Mouse (Mus musculus) heart, postnatal 0 days (tissue): ENCODE data around the gene Ap5s1. TPM values are rescaled to one million over a fixed set of nuclear protein-coding genes. Genes with fewer than 3 reads are reported as not detected.

Experiments used
- ATAC-seq: fragments of 200-750 bp; cut with Nextera tagmentation; 2 replicates; pipeline ENCODE4 v1.8.0; 2017; ENCODE audit warnings: low read depth, moderate number of reproducible peaks, moderate library complexity; ENCODE audit not compliant: insufficient read depth
- DNase-seq: peaks from one replicate; pipeline ENCODE4 v3.0.0-alpha.2; 2016; ENCODE audit warnings: low spot score
- H3K27ac ChIP-seq: fragments of 300-500 bp; sonication (generic); 2 replicates; pipeline ENCODE4 v1.5.1; 2014; ENCODE audit warnings: low read depth, mild to moderate bottlenecking
- H3K27me3 ChIP-seq: fragments of 300-500 bp; sonication (generic); 2 replicates; pipeline ENCODE4 v1.6.1; 2014; ENCODE audit warnings: low read length, mixed read lengths; ENCODE audit not compliant: control insufficient read depth, insufficient read depth
- H3K36me3 ChIP-seq: fragments of 300-500 bp; sonication (generic); replicated peaks from 2 replicates; pipeline ENCODE4 v1.6.1; 2014; ENCODE audit warnings: low read length, mixed read lengths; ENCODE audit not compliant: control insufficient read depth, insufficient read depth
- H3K4me1 ChIP-seq: fragments of 300-500 bp; sonication (generic); 2 replicates; pipeline ENCODE4 v1.6.1; 2014; ENCODE audit warnings: antibody characterized with exemption; ENCODE audit not compliant: control insufficient read depth, insufficient read depth
- H3K4me2 ChIP-seq: fragments of 300-500 bp; sonication (generic); 2 replicates; pipeline ENCODE4 v1.6.1; 2014; ENCODE audit warnings: low read depth, mild to moderate bottlenecking, low read length, moderate library complexity
- H3K4me3 ChIP-seq: fragments of 300-500 bp; sonication (generic); 2 replicates; pipeline ENCODE4 v1.5.1; 2014; ENCODE audit warnings: low read depth, low read length
- H3K9ac ChIP-seq: fragments of 300-500 bp; sonication (generic); replicated peaks from 2 replicates; pipeline ENCODE4 v1.6.1; 2014; ENCODE audit warnings: low read depth, low read length, mixed read lengths
- H3K9me3 ChIP-seq: fragments of 300-500 bp; sonication (generic); replicated peaks from 2 replicates; pipeline ENCODE4 v1.6.1; 2016; ENCODE audit warnings: low read length; ENCODE audit not compliant: control insufficient read depth
- CTCF ChIP-seq: IDR thresholded peaks from 2 replicates; pipeline ENCODE4 v1.5.1; 2016; ENCODE audit warnings: antibody characterized with exemption, control low read depth, low read depth
- EP300 ChIP-seq: IDR thresholded peaks from 2 replicates; pipeline ENCODE4 v1.6.1; 2016; ENCODE audit warnings: antibody characterized with exemption, low read depth
- WGBS: fragments of 180-500 bp; shearing (Covaris S2); extraction: QIAGEN DNeasy Blood & Tissue Kit; methylation state at CpG from one replicate; pipeline ENCODE4 v1.1.7; 2014; 5-methylcytosine and 5-hydroxymethylcytosine counted together
- polyA plus RNA-seq: library from polyadenylated mRNA; unstranded; fragments of >200 nt; fragmentation: Nextera tagmentation; extraction: Ambion mirVana; gene quantifications from 2 replicates; pipeline ENCODE4 v1.2.1, GENCODE M21; 2015
- total RNA-seq: library from RNA; depleted of rRNA; stranded (reverse); fragments of >200 nt; gene quantifications from 2 replicates; pipeline ENCODE4 v1.2.3, GENCODE M21; 2014; ENCODE audit warnings: low replicate concordance; rRNA removed

Ap5s1 gene
- 95.1 and 107 TPM in 2 replicates for total RNA-seq
- 63.6 and 65.5 TPM in 2 replicates for polyA plus RNA-seq

GRCm38 (mm10) chr2:131206778-131207177, at the start of gene Ap5s1:
TSS of gene Ap5s1 (plus strand) at chr2:131207078.
- DNase-seq (no peak), ATAC-seq (no peak)
- Histone ChIP-seq H3K36me3 (no peaks in the 10 kb centered on the region), H3K9me3 (no peaks in the 10 kb centered on the region), H3K27ac (no peak within 1 kb of the TSS), H3K4me3 (no peak within 1 kb of the TSS), H3K27me3 (no peaks in the 10 kb centered on the region), H3K4me1 (peaks cover 29% of the 10 kb centered on the region), H3K9ac (no peak within 1 kb of the TSS), H3K4me2 (no peak within 1 kb of the TSS)
- TF ChIP-seq EP300 (no peak), CTCF (no peak)
- 79% methylated on average over 4 of the region's 4 CpGs for WGBS

DNA sequence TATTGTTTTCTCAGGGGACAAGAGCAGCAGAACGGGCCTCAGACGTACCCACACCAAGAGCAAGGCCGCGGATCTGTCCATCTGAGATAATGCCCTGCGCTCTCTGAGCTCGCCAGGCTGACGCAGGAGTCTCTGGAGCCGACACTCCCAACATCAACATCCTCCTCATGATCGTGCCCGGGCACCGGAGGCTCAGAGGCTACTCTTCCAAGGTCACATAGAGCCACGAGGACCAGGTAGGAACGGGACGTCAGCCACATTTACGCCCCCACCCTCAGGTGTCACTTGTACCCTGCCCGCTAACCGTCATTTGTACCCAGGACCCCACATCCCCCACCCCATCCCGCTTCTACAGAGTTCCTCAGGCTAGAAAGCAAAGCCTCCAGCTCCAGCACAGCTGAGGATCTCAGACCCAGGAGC, 47.4 kb upstream of the Ap5s1 start:
- WGBS: 1% methylated on average over 18 of the region's 18 CpGs
- H3K4me2 ChIP-seq: peak overlapping the region; percentile 99
- H3K4me1 ChIP-seq: peaks cover 7% of the 10 kb centered on the region; the same call in 1 of the 2 replicates
- H3K27me3 ChIP-seq: no peaks in the 10 kb centered on the region
- peak overlapping the region; percentile 63 for H3K27ac ChIP-seq
- DNase-seq (peak; percentile 47), ATAC-seq (peak; percentile 30)
- H3K9me3 ChIP-seq: no peaks in the 10 kb centered on the region
- TF ChIP-seq CTCF (no peak), EP300 (no peak)
- H3K9ac ChIP-seq: peak overlapping the region; percentile 71
- peaks cover 10% of the 10 kb centered on the region; the same call in 1 of the 2 replicates for H3K36me3 ChIP-seq
- peak overlapping the region; percentile 70 for H3K4me3 ChIP-seq

DNA sequence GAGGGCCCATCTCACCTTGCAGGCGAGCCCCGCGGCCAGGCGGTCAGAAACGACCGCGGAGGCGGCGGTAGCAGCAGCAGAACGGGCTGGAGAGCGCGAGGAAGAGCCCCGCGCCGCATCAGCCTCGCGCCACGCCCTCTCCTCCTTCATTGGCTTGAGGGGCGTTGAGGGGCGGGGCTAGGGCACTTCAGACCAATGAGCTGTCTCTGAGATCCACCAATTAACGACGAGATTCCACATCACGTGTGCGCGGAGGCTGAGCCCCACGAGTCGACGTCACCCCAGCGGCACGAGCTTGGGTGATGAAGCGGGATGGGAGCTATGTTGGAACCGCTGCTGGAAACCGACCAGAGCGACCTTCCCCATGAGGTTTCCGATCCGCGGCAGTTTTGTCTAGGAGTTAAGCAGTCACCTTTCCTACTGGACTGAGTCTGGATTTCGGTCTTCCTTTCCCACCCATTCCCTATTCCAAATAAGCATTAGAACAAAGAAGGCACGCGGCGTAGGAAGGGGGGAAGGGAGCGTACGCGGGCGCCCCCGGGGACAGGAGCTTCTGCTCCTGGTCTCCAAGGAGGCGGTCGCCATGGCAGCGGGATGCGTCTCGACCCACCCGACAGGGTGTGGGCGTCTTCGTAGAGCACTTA, 46.8 kb upstream of the Ap5s1 start, which contains the start of gene 1700037H04Rik:
TSS of gene 1700037H04Rik (minus strand) at position 144 of the 644 bp plus-strand sequence.
- Histone ChIP-seq H3K36me3 (peaks cover 8% of the 10 kb centered on the region; the same call in 1 of the 2 replicates), H3K9me3 (no peaks in the 10 kb centered on the region), H3K9ac (peak within 1 kb of the TSS; percentile 71), H3K4me1 (peaks cover 7% of the 10 kb centered on the region; the same call in 1 of the 2 replicates), H3K4me2 (peak within 1 kb of the TSS; percentile 99), H3K4me3 (peak within 1 kb of the TSS; percentile 70), H3K27ac (peak within 1 kb of the TSS; percentile 84), H3K27me3 (no peaks in the 10 kb centered on the region)
- ATAC-seq: peak; percentile 98
- WGBS: 0% methylated on average over 52 of the region's 54 CpGs
- TF ChIP-seq EP300 (no peak), CTCF (no peak)
- DNase-seq: peak; percentile 99

DNA sequence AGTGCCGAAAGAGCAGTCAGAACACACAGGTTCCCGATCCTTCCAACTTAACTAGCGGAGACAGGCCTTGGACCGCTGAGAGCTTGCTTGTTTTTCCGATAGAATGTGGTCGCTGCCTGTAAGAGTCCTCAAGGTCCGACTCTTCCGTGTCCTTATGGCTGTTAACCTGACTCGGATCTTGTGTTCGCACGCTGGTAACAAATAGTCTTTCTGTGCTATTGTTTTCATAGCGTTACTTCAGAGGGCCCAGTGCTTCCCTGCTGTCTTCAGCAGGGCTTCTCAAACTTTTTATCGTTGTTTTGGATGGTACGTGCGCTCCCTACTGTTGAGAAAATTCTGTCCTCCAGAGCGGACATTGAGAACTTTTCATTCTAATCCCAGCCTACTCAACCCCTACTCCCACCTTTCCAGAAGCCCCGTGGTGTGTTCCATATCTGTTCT, 46.2 kb upstream of the Ap5s1 start:
- DNase-seq: peak; percentile 57

GRCm38 (mm10) chr2:131163924-131164323, 43.0 kb upstream of the Ap5s1 start:
- 67% methylated on average over 7 of the region's 7 CpGs for WGBS
- TF ChIP-seq EP300 (no peak), CTCF (no peak)

More for the DNA sequence above, 46.2 kb upstream of the Ap5s1 start:
- under 1% methylated on average over 17 of the region's 17 CpGs for WGBS
- peak overlapping the region; percentile 62 for H3K9ac ChIP-seq
- peak overlapping the region; percentile 99 for H3K4me2 ChIP-seq
- 0 out of 2 replicates have a peak, but pooled peaks cover 1% of the 10 kb centered on the region for H3K36me3 ChIP-seq
- no peaks in the 10 kb centered on the region for H3K27me3 ChIP-seq
- H3K4me3 ChIP-seq: peak overlapping the region; percentile 70
- H3K27ac ChIP-seq: peak overlapping the region; percentile 84
- no peak for TF ChIP-seq EP300
- peak; percentile 49 for TF ChIP-seq CTCF
- ATAC-seq: peak; percentile 7
- H3K4me1 ChIP-seq: peaks cover 7% of the 10 kb centered on the region; the same call in 1 of the 2 replicates
- no peaks in the 10 kb centered on the region for H3K9me3 ChIP-seq

More at GRCm38 (mm10) chr2:131163924-131164323, 43.0 kb upstream of the Ap5s1 start:
- no peak overlapping the region for H3K27ac ChIP-seq
- no peaks in the 10 kb centered on the region for H3K9me3 ChIP-seq
- no peak overlapping the region for H3K9ac ChIP-seq
- no peak overlapping the region for H3K4me2 ChIP-seq
- H3K36me3 ChIP-seq: no peaks in the 10 kb centered on the region
- no peaks in the 10 kb centered on the region for H3K27me3 ChIP-seq
- ATAC-seq (no peak), DNase-seq (no peak)
- H3K4me1 ChIP-seq: peaks cover 6% of the 10 kb centered on the region; the same call in 1 of the 2 replicates
- H3K4me3 ChIP-seq: no peak overlapping the region
